Mouse (Mus musculus) CH12.LX (cell line): Measurements from ENCODE around the gene Shmt2. TPM values are rescaled to one million over a fixed set of nuclear protein-coding genes. Genes with fewer than 3 reads are reported as not detected.

Experiments used
- DNase-seq: peaks from one replicate; pipeline ENCODE4 v3.0.0-alpha.2; 2013; ENCODE audit errors: extremely low read depth
- H3K27ac ChIP-seq: 2 replicates; pipeline ENCODE4 v1.5.1; 2012; ENCODE audit warnings: low read depth, mild to moderate bottlenecking, control low read depth, moderate library complexity; ENCODE audit not compliant: insufficient read depth
- H3K27me3 ChIP-seq: replicated peaks from 2 replicates; pipeline ENCODE3; 2012; ENCODE audit warnings: inconsistent platforms
- H3K36me3 ChIP-seq, 2 experiments: replicated peaks in 1 of 2; 2 replicates each; pipeline versions ENCODE3 to v1.6.1; 2012; ENCODE audit warnings: inconsistent platforms in 1 of 2, low read length in 1 of 2, mild to moderate bottlenecking in 1 of 2, mixed read lengths in 1 of 2, moderate library complexity in 1 of 2; ENCODE audit not compliant: control insufficient read depth in 1 of 2, insufficient read depth in 1 of 2
- H3K4me1 ChIP-seq, 2 experiments: 2 replicates each; pipeline ENCODE4 v1.6.1; 2012; ENCODE audit warnings: inconsistent platforms in 1 of 2, moderate library complexity in 1 of 2; ENCODE audit not compliant: insufficient read depth in 2 of 2, control insufficient read depth in 1 of 2
- H3K4me2 ChIP-seq: 2 replicates; pipeline ENCODE4 v1.6.1; 2012; ENCODE audit warnings: low read depth, mild to moderate bottlenecking, control low read depth; ENCODE audit not compliant: poor library complexity, insufficient read depth, severe bottlenecking
- H3K4me3 ChIP-seq, 3 experiments: fragments of 150-350 bp in 1 of 3; sonication (generic) in 1 of 3; replicated peaks in 1 of 3; 2 replicates each; pipeline versions ENCODE3 to v1.5.1; 2011 to 2012; ENCODE audit warnings: low read depth in 2 of 3, low read length in 2 of 3, mild to moderate bottlenecking in 2 of 3, moderate library complexity in 2 of 3, control low read depth in 1 of 3, improper control_type of control experiment in 1 of 3, inconsistent platforms in 1 of 3, mixed read lengths in 1 of 3; ENCODE audit not compliant: poor library complexity in 1 of 3
- H3K79me2 ChIP-seq: replicated peaks from 2 replicates; pipeline ENCODE4 v1.6.1; 2012; ENCODE audit warnings: mild to moderate bottlenecking, moderate library complexity; ENCODE audit not compliant: control insufficient read depth, poor library complexity, insufficient read depth, severe bottlenecking; ENCODE audit errors: extremely low read depth
- H3K9ac ChIP-seq: 2 replicates; pipeline ENCODE4 v1.6.1; 2012; ENCODE audit warnings: low read depth, mild to moderate bottlenecking, control low read depth, moderate library complexity; ENCODE audit not compliant: insufficient read depth
- H3K9me3 ChIP-seq: replicated peaks from 2 replicates; pipeline ENCODE3; 2012; ENCODE audit warnings: low read length, inconsistent platforms, mixed read lengths
- BHLHE40 ChIP-seq: IDR thresholded peaks from 2 replicates; pipeline ENCODE4 v1.6.1; 2011; ENCODE audit warnings: mild to moderate bottlenecking, low read depth, low read length, improper control_type of control experiment
- CHD1 ChIP-seq: IDR thresholded peaks from 2 replicates; pipeline ENCODE4 v1.6.1; 2012; ENCODE audit warnings: low read depth, low read length, improper control_type of control experiment, inconsistent platforms
- CHD2 ChIP-seq: IDR thresholded peaks from 2 replicates; pipeline ENCODE4 v1.6.1; 2011; ENCODE audit warnings: low read length, improper control_type of control experiment
- CTCF ChIP-seq, 2 experiments: IDR thresholded peaks in 1 of 2; conservative IDR thresholded peaks in 1 of 2; 2 replicates each; pipeline ENCODE4 v1.5.1; 2011 to 2012; ENCODE audit warnings: low read depth in 2 of 2, low read length in 2 of 2, improper control_type of control experiment in 1 of 2, inconsistent platforms in 1 of 2, mild to moderate bottlenecking in 1 of 2, moderate library complexity in 1 of 2
- E2F4 ChIP-seq: IDR thresholded peaks from 2 replicates; pipeline ENCODE4 v1.6.1; 2011; ENCODE audit warnings: low read depth, low read length, improper control_type of control experiment; ENCODE audit not compliant: insufficient replicate concordance
- ELF1 ChIP-seq: IDR thresholded peaks from 2 replicates; pipeline ENCODE4 v1.6.1; 2014; ENCODE audit warnings: low read depth, mild to moderate bottlenecking, inconsistent platforms, low read length, improper control_type of control experiment
- EP300 ChIP-seq: IDR thresholded peaks from 2 replicates; pipeline ENCODE4 v1.6.1; 2011; ENCODE audit warnings: low read length, improper control_type of control experiment
- ETS1 ChIP-seq: conservative IDR thresholded peaks from 2 replicates; pipeline ENCODE4 v1.6.1; 2012; ENCODE audit warnings: low read depth, mild to moderate bottlenecking, inconsistent platforms, low read length, improper control_type of control experiment, moderate library complexity
- GABPA ChIP-seq: IDR thresholded peaks from 2 replicates; pipeline ENCODE4 v1.6.1; 2012; ENCODE audit warnings: low read depth, low read length, improper control_type of control experiment, inconsistent platforms; ENCODE audit not compliant: insufficient replicate concordance
- HCFC1 ChIP-seq: IDR thresholded peaks from 2 replicates; pipeline ENCODE4 v1.6.1; 2012; ENCODE audit warnings: low read depth, mild to moderate bottlenecking, inconsistent platforms, low read length, improper control_type of control experiment
- IRF4 ChIP-seq: IDR thresholded peaks from 2 replicates; pipeline ENCODE4 v1.6.1; 2014; ENCODE audit warnings: low read depth, mild to moderate bottlenecking, inconsistent platforms, low read length, improper control_type of control experiment
- JUN ChIP-seq: IDR thresholded peaks from 2 replicates; pipeline ENCODE4 v1.6.1; 2011; ENCODE audit warnings: low read depth, mild to moderate bottlenecking, low read length, improper control_type of control experiment, moderate library complexity; ENCODE audit not compliant: insufficient read depth
- JUND ChIP-seq: conservative IDR thresholded peaks from 2 replicates; pipeline ENCODE4 v1.6.1; 2011; ENCODE audit warnings: low read depth, low read length, improper control_type of control experiment
- KAT2A ChIP-seq: IDR thresholded peaks from 2 replicates; pipeline ENCODE4 v1.6.1; 2012; ENCODE audit warnings: low read length, improper control_type of control experiment, inconsistent platforms; ENCODE audit not compliant: insufficient replicate concordance
- MAFK ChIP-seq: IDR thresholded peaks from 2 replicates; pipeline ENCODE4 v1.6.1; 2011; ENCODE audit warnings: low read length, improper control_type of control experiment; ENCODE audit not compliant: insufficient replicate concordance
- MAX ChIP-seq: IDR thresholded peaks from 2 replicates; pipeline ENCODE4 v1.6.1; 2011; ENCODE audit warnings: low read length, improper control_type of control experiment
- MEF2A ChIP-seq: IDR thresholded peaks from 2 replicates; pipeline ENCODE4 v1.6.1; 2014; ENCODE audit warnings: low read depth, mild to moderate bottlenecking, inconsistent platforms, low read length, improper control_type of control experiment, borderline replicate concordance
- MXI1 ChIP-seq: IDR thresholded peaks from 2 replicates; pipeline ENCODE4 v1.6.1; 2011; ENCODE audit warnings: mild to moderate bottlenecking, low read depth, low read length, improper control_type of control experiment
- MYC ChIP-seq: IDR thresholded peaks from 2 replicates; pipeline ENCODE4 v1.6.1; 2011; ENCODE audit warnings: low read depth, mild to moderate bottlenecking, improper control_type of control experiment, low read length
- NELFE ChIP-seq: IDR thresholded peaks from 2 replicates; pipeline ENCODE4 v1.6.1; 2011; ENCODE audit warnings: low read depth, low read length, improper control_type of control experiment
- NRF1 ChIP-seq: IDR thresholded peaks from 2 replicates; pipeline ENCODE4 v1.6.1; 2014; ENCODE audit warnings: low read depth, mild to moderate bottlenecking, inconsistent platforms, low read length, improper control_type of control experiment, moderate library complexity
- PAX5 ChIP-seq: IDR thresholded peaks from 2 replicates; pipeline ENCODE4 v1.6.1; 2012; ENCODE audit warnings: low read length, inconsistent platforms, mixed read lengths
- POLR2A ChIP-seq: IDR thresholded peaks from 2 replicates; pipeline ENCODE4 v1.6.1; 2011; ENCODE audit warnings: low read depth, mild to moderate bottlenecking, improper control_type of control experiment, low read length
- POLR2AphosphoS2 ChIP-seq: IDR thresholded peaks from 2 replicates; pipeline ENCODE4 v1.6.1; 2011; ENCODE audit warnings: low read depth, low read length, improper control_type of control experiment
- RAD21 ChIP-seq: IDR thresholded peaks from 2 replicates; pipeline ENCODE4 v1.6.1; 2011; ENCODE audit warnings: low read depth, mild to moderate bottlenecking, low read length, improper control_type of control experiment, moderate library complexity
- RCOR1 ChIP-seq: conservative IDR thresholded peaks from 2 replicates; pipeline ENCODE4 v1.6.1; 2012; ENCODE audit warnings: low read depth, mild to moderate bottlenecking, inconsistent platforms, low read length, improper control_type of control experiment
- SMC3 ChIP-seq: IDR thresholded peaks from 2 replicates; pipeline ENCODE4 v1.6.1; 2011; ENCODE audit warnings: low read depth, low read length, improper control_type of control experiment
- TBP ChIP-seq: conservative IDR thresholded peaks from 2 replicates; pipeline ENCODE4 v1.6.1; 2011; ENCODE audit warnings: low read depth, low read length, improper control_type of control experiment
- TCF12 ChIP-seq: IDR thresholded peaks from 2 replicates; pipeline ENCODE4 v1.6.1; 2014; ENCODE audit warnings: low read depth, mild to moderate bottlenecking, inconsistent platforms, low read length, improper control_type of control experiment
- UBTF ChIP-seq: IDR thresholded peaks from 2 replicates; pipeline ENCODE4 v1.6.1; 2012; ENCODE audit warnings: low read depth, mild to moderate bottlenecking, inconsistent platforms, low read length, improper control_type of control experiment, moderate library complexity
- USF1 ChIP-seq: IDR thresholded peaks from 2 replicates; pipeline ENCODE4 v1.6.1; 2014; ENCODE audit warnings: low read depth, mild to moderate bottlenecking, inconsistent platforms, low read length, improper control_type of control experiment
- USF2 ChIP-seq: conservative IDR thresholded peaks from 2 replicates; pipeline ENCODE4 v1.6.1; 2011; ENCODE audit warnings: low read depth, low read length, improper control_type of control experiment
- ZC3H11A ChIP-seq: IDR thresholded peaks from 2 replicates; pipeline ENCODE4 v1.6.1; 2012; ENCODE audit warnings: low read depth, mild to moderate bottlenecking, inconsistent platforms, low read length, improper control_type of control experiment
- ZMIZ1 ChIP-seq: IDR thresholded peaks from 2 replicates; pipeline ENCODE4 v1.6.1; 2012; ENCODE audit warnings: low read depth, mild to moderate bottlenecking, inconsistent platforms, low read length, improper control_type of control experiment
- ZNF384 ChIP-seq: IDR thresholded peaks from 2 replicates; pipeline ENCODE4 v1.6.1; 2012; ENCODE audit warnings: low read depth, low read length, improper control_type of control experiment, inconsistent platforms
- dilution Hi-C: fragments of 300-500 bp; cut with MboI; formaldehyde crosslinking; loops from 2 replicates; pipeline ENCODE4 v1.14.3; 2020; ENCODE audit warnings: low sequenced_read_pairs; ENCODE audit not compliant: extremely low pct_unique_long_range_greater_than_20kb, extremely low pct_ligation_motif_present
- in situ Hi-C: fragments of 300-500 bp; cut with MboI; formaldehyde crosslinking; loops from 3 replicates; pipeline ENCODE4 v1.14.3; 2019; ENCODE audit warnings: low sequenced_read_pairs, low pct_ligation_motif_present, low pct_unique_long_range_greater_than_20kb, mixed read lengths
- polyA plus RNA-seq: library from polyadenylated mRNA; unstranded; fragments of >175 nt; gene quantifications from 2 replicates; pipeline ENCODE4 v1.2.1, GENCODE M21; 2012; ENCODE audit warnings: low read depth; ENCODE audit not compliant: insufficient read length
- total RNA-seq, 2 experiments: library from RNA; depleted of rRNA; stranded (reverse); fragments of 300-350 nt in 1 of 2; fragments of >200 nt in 1 of 2; gene quantifications; 2 replicates each; pipeline ENCODE4 v1.2.3; 2012 to 2014

Gene Shmt2
- total and polyA plus RNA-seq, 3 experiments, result 267 to 353 (median 317) TPM

DNA sequence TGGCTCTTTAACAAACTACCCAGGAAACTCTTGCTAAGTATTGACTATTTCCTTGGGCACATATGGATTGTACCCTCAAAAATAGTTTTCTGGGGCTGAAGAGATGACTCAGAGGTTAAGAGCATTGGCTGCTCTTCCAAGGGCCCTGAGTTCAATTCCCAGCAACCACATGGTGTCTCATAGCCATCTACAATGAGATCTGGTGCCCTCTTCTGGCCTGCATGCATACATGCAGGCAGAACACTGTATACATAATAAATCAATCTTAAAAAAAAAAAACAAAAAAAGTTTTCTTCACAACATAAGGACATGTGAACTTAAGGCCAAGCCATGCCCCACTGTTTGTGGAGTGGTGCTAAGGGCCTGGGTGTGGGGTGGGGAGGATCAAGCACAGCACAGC, 38.9 kb upstream of the Shmt2 start:
- Histone ChIP-seq H3K9me3 (no peaks in the 10 kb centered on the region), H3K27ac (no peak overlapping the region), H3K9ac (no peak overlapping the region), H3K27me3 (no peaks in the 10 kb centered on the region), H3K4me2 (no peak overlapping the region), H3K4me3 (no peak overlapping the region), H3K4me1 (peaks cover 0 to 16% of the 10 kb centered on the region in 2 experiments; a peak in 2 of 4 replicates)
- dilution Hi-C loops, result no loop called here
- TF ChIP-seq ETS1 (no peak), MEF2A (no peak), E2F4 (no peak), USF2 (no peak), POLR2AphosphoS2 (no peak), MXI1 (no peak), ELF1 (no peak), POLR2A (no peak), HCFC1 (no peak), JUND (no peak), ZNF384 (peak; percentile 39; the same call in 1 of the 2 replicates), NRF1 (no peak), CTCF (conservative IDR thresholded peaks at IDR 0.05 in 1 of 2, IDR thresholded peaks at IDR 0.05 in 1 of 2; ENCODE audit: low read depth in 2 of 2, low read length in 2 of 2) (peak; percentile 19 to 50; a peak in 2 of 4 replicates), RCOR1 (no peak), EP300 (no peak), ZC3H11A (no peak), KAT2A (no peak), TCF12 (no peak), BHLHE40 (no peak), PAX5 (no peak), USF1 (no peak), MAX (no peak), RAD21 (peak; percentile 7), MAFK (no peak), TBP (no peak), CHD1 (no peak), JUN (no peak), ZMIZ1 (no peak), GABPA (no peak), MYC (peak; percentile 53; the same call in 1 of the 2 replicates), SMC3 (no peak), CHD2 (no peak), NELFE (no peak), IRF4 (no peak), UBTF (no peak)
- TF ChIP-seq, all 38 proteins: peak for 4
- in situ Hi-C loops, result loop anchor here (10.0 kb wide), 1 partner anchor 174 kb away; the partner anchor contains the start of gene Zbtb39
- no peak for DNase-seq
- H3K36me3 ChIP-seq, result peaks cover 79 to 82% of the 10 kb centered on the region in 2 experiments
- H3K79me2 ChIP-seq, result no peaks in the 10 kb centered on the region
